Mouse (Mus musculus) cortical plate, adult 2 months (tissue): ENCODE data around the gene Clk1.

Experiments used
- CTCF ChIP-seq: fragments of 200-500 bp; IDR thresholded peaks from 2 replicates; pipeline ENCODE4 v1.5.1; 2011; ENCODE audit warnings: mild to moderate bottlenecking, control low read depth, low read length; ENCODE audit not compliant: insufficient read depth; ENCODE audit errors: extremely low read depth
- POLR2A ChIP-seq: fragments of 200-500 bp; IDR thresholded peaks from 2 replicates; pipeline ENCODE4 v1.6.1; 2011; ENCODE audit warnings: mild to moderate bottlenecking, low read length, control low read depth; ENCODE audit not compliant: insufficient read depth; ENCODE audit errors: extremely low read depth

DNA sequence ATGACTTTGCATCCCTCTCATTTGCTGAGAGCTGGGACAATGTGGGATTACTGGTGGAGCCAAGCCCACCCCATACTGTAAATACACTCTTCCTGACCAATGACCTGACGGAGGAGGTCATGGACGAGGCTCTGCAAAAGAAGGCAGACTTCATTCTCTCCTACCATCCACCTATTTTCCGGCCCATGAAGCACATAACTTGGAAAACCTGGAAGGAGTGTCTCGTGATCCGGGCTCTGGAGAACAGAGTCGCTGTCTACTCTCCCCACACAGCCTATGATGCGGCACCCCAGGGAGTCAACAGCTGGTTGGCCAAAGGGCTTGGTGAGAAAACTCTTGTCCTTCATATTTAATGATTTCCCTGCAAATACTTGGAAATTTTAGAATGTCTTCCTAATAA, 23.9 kb upstream of the Clk1 start:
- TF ChIP-seq CTCF (no peak), POLR2A (no peak)
